Mouse (Mus musculus) retina, adult 2 months (tissue): ENCODE measurements around the gene Hcrtr2.

ENCODE experiments used
- DNase-seq: peaks from one replicate; pipeline ENCODE4 v3.0.0-alpha.2; 2012; ENCODE audit warnings: low read depth, low spot score

Hcrtr2 gene

GRCm38 (mm10) chr9:76235945-76236503, 87.6 kb downstream of the Hcrtr2 start:
- DNase-seq = no peak

GRCm38 (mm10) chr9:76234899-76235298, 88.8 kb downstream of the Hcrtr2 start:
- no peak for DNase-seq

- no peak for DNase-seq
These were observed 93.3 kb downstream of the Hcrtr2 start for GRCm38 (mm10) chr9:76230400-76230799.

- no peak for DNase-seq
These were observed 106.3 kb downstream of the Hcrtr2 start for GRCm38 (mm10) chr9:76217178-76217975.

- no peak for DNase-seq
These were observed 109.0 kb downstream of the Hcrtr2 start for GRCm38 (mm10) chr9:76214678-76215077.

GRCm38 (mm10) chr9:76213557-76213956, 110.1 kb downstream of the Hcrtr2 start, which contains the start of gene Gfral:
TSS of gene Gfral (minus strand) at chr9:76213657.
- DNase-seq = no peak

- no peak for DNase-seq
These were observed 126.7 kb downstream of the Hcrtr2 start for GRCm38 (mm10) chr9:76196917-76197316.

GRCm38 (mm10) chr9:76179221-76179620, 144.4 kb downstream of the Hcrtr2 start:
- DNase-seq = no peak
